Mouse (Mus musculus) kidney, postnatal 10 days (tissue): ENCODE data around the gene Slc25a20.
"Not testable (repeated sequence)": the region's sequence is repeated elsewhere in the genome, so short reads cannot be mapped to it uniquely, and the experiment has no call there.

Experiments
- DNase-seq: peaks from one replicate; pipeline ENCODE4 v3.0.0; 2021; ENCODE audit warnings: mixed read lengths

Slc25a20 gene

GRCm38 (mm10) chr9:108661677-108662612 lies at the start of gene Slc25a20:
TSS of gene Slc25a20 (plus strand) at chr9:108662088.
- peak; percentile 92 for DNase-seq

GRCm38 (mm10) chr9:108617301-108617700 lies 44.6 kb upstream of the Slc25a20 start:
- DNase-seq: no peak

DNA sequence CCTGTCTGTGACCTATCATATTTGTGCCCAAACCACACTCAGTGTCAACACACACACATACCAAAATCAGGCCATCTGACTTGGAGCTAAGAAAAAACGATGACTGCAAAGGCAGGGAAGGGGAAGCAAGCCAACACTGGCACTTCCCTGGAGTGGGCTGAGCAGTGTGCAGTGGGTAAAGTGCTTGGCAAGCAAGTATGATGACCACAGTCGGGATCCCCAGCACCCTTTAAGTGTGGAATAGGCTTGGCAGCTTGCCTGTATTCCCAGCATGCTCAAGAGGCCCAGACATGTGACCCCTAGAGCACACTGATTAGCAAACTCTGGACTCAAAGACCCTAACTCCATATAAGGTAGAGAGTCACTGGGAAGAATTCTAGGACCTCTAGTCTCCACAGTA lies 35.4 kb upstream of the Slc25a20 start:
- DNase-seq: peak; percentile 55

- no peak for DNase-seq
Observed at GRCm38 (mm10) chr9:108628141-108628540, 33.7 kb upstream of the Slc25a20 start.

DNA sequence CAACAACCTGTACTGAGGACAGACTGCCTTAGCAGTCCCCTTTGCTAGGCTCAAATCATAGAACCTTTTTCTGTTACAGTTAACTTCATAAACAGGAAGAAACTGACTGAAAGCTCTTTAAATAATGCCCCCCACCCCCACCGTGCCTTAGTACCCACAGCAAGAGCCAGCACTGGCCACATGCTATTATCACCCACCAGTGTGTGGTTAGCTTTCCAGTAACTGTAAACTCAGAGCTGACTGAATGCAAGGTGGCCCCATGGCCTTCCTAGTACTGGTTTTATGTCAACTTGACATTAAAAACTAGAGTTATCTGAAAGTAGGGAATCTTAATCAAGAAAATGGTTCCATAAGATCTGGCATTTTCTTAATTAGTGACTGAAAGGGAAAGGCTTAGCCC lies 31.2 kb upstream of the Slc25a20 start:
- no peak for DNase-seq

GRCm38 (mm10) chr9:108631631-108632256 lies 30.1 kb upstream of the Slc25a20 start:
- no peak for DNase-seq

DNA sequence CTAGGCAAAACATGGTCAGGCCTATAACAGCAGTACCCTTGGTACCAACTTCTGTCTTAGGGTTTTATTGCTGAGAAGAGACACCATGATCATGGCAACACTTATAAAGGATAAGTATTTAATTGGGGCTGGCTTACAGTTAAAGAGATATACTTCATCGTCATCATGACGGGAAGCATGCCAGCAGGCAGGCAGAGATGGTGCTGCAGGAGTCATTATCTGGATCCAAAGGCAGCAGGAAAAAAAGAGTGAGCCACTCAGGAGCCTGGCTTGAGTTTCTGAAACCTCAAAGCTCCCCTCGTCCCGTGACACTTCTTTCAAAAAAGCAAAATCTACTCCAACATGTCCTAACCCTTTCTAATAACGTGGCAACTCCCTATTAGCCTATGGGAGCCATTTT lies 29.5 kb upstream of the Slc25a20 start:
- DNase-seq: no peak

- DNase-seq: no peak
Observed at GRCm38 (mm10) chr9:108633846-108634245, 28.0 kb upstream of the Slc25a20 start.

DNA sequence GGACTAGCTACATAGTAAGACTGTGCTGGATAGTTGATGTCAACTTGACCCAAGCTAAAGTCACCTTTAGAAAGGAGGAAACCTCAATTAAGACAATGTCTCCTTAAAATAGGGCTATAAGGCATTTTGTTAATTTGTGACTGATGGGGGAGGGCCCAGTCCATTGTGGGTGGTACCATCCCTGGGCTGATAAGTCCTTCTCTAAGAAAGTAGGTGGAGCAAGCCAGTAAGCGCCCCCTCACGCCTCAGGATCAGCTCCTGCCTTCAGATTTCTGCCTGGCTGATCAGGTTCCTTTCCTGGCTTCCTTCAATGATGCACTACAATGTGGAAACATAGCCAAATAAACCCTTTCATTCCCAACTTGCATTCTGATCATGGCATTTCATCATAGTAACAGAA lies 26.5 kb upstream of the Slc25a20 start:
- no peak for DNase-seq

DNA sequence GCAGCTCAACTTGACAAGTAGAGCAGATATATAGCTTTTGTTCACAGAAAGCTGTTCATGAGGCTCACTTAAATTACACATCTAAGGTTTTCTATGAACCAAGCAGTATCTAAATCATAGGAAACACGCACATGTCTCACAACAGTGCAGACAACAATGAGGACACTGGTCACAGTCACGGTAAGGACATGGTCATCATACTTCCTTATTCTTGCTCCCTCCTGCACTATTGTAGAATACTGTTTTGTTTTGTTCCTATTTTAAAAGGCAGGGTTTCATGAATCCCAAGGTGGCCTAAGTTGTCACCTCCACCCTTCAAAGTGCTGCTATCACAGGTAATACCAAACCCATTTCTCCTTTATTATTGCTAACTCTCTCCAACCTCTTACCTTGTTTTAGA lies 22.1 kb upstream of the Slc25a20 start:
- DNase-seq: no peak

GRCm38 (mm10) chr9:108648166-108648565 lies 13.7 kb upstream of the Slc25a20 start:
- peak; percentile 58 for DNase-seq

- DNase-seq: peak; percentile 96
Observed at GRCm38 (mm10) chr9:108648611-108649560, 13.0 kb upstream of the Slc25a20 start, which contains the start of gene Arih2. TSS of gene Arih2 (minus strand) at chr9:108649386.

DNA sequence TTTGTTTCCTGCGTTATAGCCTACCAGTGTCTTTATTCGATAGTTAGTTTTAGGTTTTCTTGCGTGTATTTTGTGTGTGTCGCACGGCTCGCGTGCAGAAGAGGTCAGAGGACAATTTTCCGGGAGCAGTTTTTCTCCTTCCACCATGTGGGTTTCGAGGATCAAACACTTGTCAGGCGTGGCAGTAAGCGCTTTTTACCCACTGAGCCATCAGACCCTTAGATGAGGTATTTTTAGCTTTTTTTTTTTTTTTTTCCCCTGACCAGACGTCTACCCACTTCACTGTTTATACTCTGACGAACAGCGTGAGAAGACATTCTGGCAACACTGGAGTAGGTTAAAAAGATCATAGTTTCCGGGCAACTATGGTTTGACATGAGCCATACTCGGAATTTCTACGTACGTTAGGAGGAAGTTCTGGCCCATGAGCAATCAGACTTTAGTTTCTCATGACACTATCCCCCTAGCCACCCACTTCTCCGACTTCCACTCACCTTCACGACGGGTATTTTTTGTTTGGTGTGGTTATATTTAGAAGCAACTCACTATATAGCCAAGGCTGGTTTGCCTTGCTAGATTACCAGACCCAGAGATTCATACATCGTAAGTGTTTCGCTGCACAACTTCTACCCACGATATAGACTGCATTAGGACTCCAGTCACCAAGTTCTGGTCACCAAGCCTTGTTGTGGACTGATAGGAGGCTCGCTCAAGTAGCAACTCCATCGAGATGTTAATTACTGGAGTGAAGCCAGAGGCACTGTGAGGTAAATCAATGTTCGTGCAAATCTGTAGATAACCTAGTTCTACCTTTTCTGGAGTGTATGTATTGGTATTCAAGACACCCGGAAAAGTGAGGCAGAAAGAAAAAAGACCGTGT lies 12.1 kb upstream of the Slc25a20 start:
- no peak for DNase-seq

DNA sequence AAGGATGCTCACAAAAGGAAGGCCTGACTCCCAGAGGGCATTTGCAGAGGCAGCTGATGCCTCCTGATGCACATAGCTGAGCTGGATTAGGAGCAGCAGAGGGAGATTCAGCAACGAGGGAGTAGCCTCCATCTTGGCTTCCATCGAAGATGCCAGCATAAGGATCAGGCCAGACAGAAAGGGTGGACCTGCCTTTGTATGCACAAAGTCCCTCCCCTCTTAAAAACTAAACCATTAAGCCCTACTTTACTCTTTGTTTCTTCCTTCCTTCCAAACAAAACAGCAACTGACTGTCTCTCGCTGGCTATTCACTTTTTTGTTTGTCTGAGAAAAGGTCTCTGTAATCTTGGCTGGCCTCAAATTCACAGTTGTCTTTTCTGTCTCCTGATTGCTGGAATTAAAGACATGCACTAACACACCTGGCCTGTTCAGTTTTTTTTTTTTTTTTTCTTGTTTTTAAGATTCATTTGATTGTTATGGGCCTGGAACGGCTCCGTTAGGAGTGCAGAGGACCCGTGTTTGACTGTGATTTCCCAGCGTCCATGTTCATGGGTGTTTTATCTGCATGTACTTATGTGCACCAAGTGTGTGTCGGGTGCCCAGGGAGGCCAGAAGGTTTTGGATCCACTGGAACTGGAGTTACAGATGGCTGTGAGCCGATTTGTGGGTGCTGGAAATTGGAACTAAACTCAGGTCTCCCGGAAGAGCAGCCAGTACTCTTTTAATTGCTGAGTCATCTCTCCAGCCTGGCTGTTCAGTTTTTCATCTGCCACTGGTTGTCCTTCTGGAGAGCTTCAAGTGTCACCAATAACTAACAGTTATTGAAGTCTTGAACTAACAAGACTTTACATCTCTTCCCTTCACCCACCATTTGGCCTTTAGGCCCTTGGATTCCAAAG lies 7.1 kb upstream of the Slc25a20 start:
- no peak for DNase-seq

DNA sequence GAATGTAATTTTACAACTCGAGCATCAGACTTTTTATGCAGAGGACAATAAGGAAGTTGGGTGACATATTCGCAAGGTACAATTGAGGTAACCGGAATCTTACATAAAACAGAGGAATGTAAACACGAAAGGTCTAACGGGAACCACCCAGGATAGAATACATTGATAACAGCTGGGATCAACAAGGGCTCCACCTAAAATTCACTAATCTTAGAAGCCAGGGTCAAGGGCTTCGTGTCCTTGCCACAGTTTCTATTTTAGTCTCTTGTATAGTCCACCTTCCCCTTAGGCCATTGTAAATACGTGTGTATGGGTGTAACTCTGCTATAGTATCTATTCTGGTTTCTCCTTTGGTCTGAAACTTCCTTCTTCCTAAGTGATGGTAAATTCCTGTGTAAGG lies 6.0 kb upstream of the Slc25a20 start:
- DNase-seq: not testable (repeated sequence)

- no peak for DNase-seq
Observed at GRCm38 (mm10) chr9:108662660-108663059, 772 bp downstream of the Slc25a20 start.

DNA sequence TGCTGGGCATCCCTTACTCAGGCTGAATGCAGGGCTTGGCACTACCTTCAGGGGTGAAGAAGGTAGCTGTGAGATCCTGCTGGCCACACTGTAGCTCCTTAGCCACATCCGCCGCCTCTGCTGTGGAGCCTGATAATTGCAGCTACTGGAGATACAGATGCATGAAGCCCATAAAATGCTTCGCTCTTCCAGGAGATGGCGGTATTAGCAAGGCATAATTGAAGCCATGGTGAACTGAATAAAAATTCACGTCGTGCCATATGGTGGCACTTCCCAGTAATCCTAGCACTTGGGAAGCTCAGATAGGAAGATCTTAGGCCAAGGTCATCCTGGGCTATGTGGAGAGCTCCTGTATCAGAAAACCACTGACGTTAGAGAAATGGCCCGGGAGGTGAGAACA lies 8.0 kb downstream of the Slc25a20 start:
- no peak for DNase-seq

- DNase-seq: peak; percentile 30
Observed at GRCm38 (mm10) chr9:108673151-108673550, 11.3 kb downstream of the Slc25a20 start.

DNA sequence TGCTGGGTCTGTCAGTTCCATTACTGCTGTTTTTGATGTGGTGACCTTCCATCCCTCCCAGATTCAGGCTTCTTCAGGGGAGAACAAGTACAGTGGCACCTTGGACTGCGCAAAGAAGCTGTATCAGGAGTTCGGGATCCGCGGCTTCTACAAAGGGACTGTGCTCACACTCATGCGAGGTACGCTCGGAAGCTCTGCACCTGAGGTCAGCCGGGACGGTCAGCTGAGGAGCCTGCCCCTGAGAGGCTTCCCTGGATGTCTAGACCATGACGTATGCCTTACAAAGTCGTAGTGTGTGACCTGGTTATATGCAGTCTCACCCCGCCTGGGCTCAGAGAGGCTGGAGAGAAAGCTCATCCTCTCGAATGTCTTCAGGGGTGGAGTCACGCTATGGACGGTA lies 18.1 kb downstream of the Slc25a20 start:
- DNase-seq: no peak

GRCm38 (mm10) chr9:108686475-108686887 lies 24.6 kb downstream of the Slc25a20 start:
- DNase-seq: no peak

DNA sequence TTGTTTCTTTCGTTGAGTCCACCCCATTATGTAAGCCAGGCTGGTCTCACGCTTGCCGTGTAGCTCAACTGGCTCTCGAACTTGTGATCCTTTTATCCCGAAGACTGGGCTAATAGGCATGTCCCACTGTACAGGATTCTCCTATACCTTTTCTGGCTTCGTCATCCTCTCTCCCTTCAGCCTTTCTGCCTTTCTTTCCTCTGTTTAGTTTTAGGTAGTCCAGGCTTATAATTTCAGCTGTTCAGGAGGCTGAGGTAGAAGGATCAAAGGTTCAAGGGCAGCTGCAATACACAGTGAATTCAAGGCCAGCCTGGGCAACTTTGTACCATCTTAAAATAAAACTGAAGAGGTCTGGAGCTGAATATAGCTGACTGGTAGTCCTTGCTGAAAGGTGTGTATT lies 25.3 kb downstream of the Slc25a20 start:
- no peak for DNase-seq
